ENCODE assay signal across 8 mouse cellular contexts in the genomic region with DNA sequence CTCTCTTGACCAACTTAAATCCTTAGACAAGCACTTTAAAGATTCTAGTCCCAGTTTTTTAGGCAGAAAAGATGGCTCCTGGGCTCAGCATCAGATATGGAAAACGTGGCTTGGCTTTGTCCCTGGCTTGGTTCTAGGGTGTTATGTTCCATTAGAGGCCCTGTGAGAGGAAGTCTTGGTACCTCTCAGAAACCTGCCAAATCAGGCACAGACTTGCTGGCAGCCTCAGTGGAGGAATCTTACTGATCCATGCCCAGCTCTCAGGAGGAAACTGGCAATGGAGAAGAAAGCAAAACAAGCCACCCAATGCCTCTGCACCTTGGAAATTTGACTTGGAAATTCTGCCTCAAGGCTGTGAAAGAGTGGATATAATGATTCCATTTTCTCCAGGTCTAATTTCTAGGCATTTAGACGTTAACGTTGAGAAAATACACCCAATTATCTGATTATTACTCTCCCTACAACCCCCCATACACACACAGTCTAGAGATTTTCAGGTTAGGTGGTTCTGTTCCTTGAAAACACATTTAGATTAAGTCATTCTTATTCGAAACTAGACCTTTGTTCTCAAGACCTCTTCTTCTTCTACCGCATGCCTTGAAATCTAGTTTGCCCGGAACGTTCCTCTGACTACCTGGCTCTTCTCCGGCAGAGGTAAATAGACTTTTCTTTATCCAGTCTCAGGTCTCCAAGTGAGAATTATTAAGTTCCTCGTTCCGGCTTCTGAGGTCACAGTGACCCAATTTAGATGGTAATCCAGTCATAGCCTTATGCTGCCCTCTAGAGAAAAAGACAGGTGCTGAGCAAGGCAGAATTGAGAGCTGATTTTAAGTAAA. TPM values are rescaled to one million over a fixed set of nuclear protein-coding genes. Genes with fewer than 3 reads are reported as not detected.
A peak's percentile ranks its signal among the peaks of the same experiment; 100 is the strongest.
DNase-seq lines count a peak whose midpoint lies in the region; ATAC-seq and TF ChIP-seq lines count a peak whose summit lies in the region.

No protein-coding gene starts in this region.

- no peak overlapping the region for H3K4me2 ChIP-seq in forebrain, embryonic 12.5 days
- no peak overlapping the region for H3K4me2 ChIP-seq in stomach, embryonic 15.5 days

- no peaks in the 10 kb centered on the region for H3K9me3 ChIP-seq in forebrain, embryonic 12.5 days
- no peaks in the 10 kb centered on the region for H3K9me3 ChIP-seq in stomach, embryonic 15.5 days

- H3K27ac ChIP-seq in left cerebral cortex, adult 2 months: peak overlapping the region; percentile 9
- peak overlapping the region; percentile 32 for H3K27ac ChIP-seq in forebrain, embryonic 12.5 days
- peak overlapping the region; percentile 6; the same call in 1 of the 2 replicates for H3K27ac ChIP-seq in stomach, embryonic 15.5 days

- peaks cover 11% of the 10 kb centered on the region for H3K4me1 ChIP-seq in forebrain, embryonic 12.5 days
- no peaks in the 10 kb centered on the region for H3K4me1 ChIP-seq in stomach, embryonic 15.5 days

- peaks cover 13% of the 10 kb centered on the region for H3K36me3 ChIP-seq in forebrain, embryonic 12.5 days (replicated peaks)
- H3K36me3 ChIP-seq in stomach, embryonic 15.5 days: no peaks in the 10 kb centered on the region

- H3K9ac ChIP-seq in forebrain, embryonic 12.5 days: no peak overlapping the region
- H3K9ac ChIP-seq in stomach, embryonic 15.5 days: no peak overlapping the region

- TF ChIP-seq POLR2A in brain, embryonic 14.5 days (IDR thresholded peaks at IDR 0.05; ENCODE audit: borderline replicate concordance, extremely low read depth, insufficient read depth, insufficient read length, poor library complexity, severe bottlenecking): no peak

- TF ChIP-seq CTCF in left cerebral cortex, adult 2 months (IDR thresholded peaks at IDR 0.05): peak; percentile 80
- TF ChIP-seq CTCF in brain, embryonic 14.5 days (IDR thresholded peaks at IDR 0.05; ENCODE audit: borderline replicate concordance, extremely low read depth, insufficient read depth, insufficient read length): peak; percentile 56; the same call in 1 of the 2 replicates

- no peak overlapping the region for H3K4me3 ChIP-seq in left cerebral cortex, adult 2 months
- no peak overlapping the region for H3K4me3 ChIP-seq in forebrain, embryonic 12.5 days (replicated peaks)
- no peak overlapping the region for H3K4me3 ChIP-seq in stomach, embryonic 15.5 days (replicated peaks)

- H3K27me3 ChIP-seq in forebrain, embryonic 12.5 days: no peaks in the 10 kb centered on the region
- H3K27me3 ChIP-seq in stomach, embryonic 15.5 days (replicated peaks): no peaks in the 10 kb centered on the region

- ATAC-seq in forebrain, embryonic 12.5 days (ENCODE audit: low FRiP score): peak; percentile 69; the same call in 1 of the 2 replicates
- peak; percentile 65 for ATAC-seq in inflammation-experienced regulatory T-cells, adult 6 months
- ATAC-seq in stomach, embryonic 15.5 days (ENCODE audit: insufficient read depth, low FRiP score, low read depth): peak; percentile 56; the same call in 1 of the 2 replicates

- no peak for DNase-seq in left cerebral cortex, adult 2 months (ENCODE audit: extremely low spot score in 1 of 2, low spot score in 2 of 2)
- DNase-seq in left cerebral cortex, adult 8-10 months (ENCODE audit: low spot score in 2 of 2): no peak
- DNase-seq in brain, embryonic 14.5 days (ENCODE audit: low read depth): peak; percentile 89
- DNase-seq in lung, postnatal 14 days: peak; percentile 37
- DNase-seq in urinary bladder, postnatal 25 days (ENCODE audit: low spot score): no peak

- WGBS in forebrain, embryonic 12.5 days: 28% methylated on average over 10 of the region's 10 CpGs
- 35% methylated on average over 10 of the region's 10 CpGs for WGBS in stomach, embryonic 15.5 days

- intact Hi-C loops in left cerebral cortex, adult 2 months (cut with DNase I): loop anchor here (10.0 kb wide), 1 partner anchor 232 kb away; no protein-coding TSS in a partner anchor

RNA-seq across cellular contexts. Expression of a gene that starts 7.6 kb away (rescaled TPM):
- 1 to 10 TPM; 4.8 to 5.0 TPM for total RNA-seq in left cerebral cortex, adult 2 months (2021)
- 1 to 10 TPM; 3.7 to 6.0 (median 5.4) TPM for total RNA-seq in left cerebral cortex, adult 8-10 months (2022)
- 6.2 and 6.3 TPM in 2 replicates for polyA plus RNA-seq in brain, embryonic 14.5 days (2012; rRNA removed)
- 9.9 and 10.4 TPM in 2 replicates for polyA plus RNA-seq in forebrain, embryonic 12.5 days (2016; fragmentation: Nextera tagmentation; extraction: Ambion mirVana)
- polyA plus RNA-seq in inflammation-experienced regulatory T-cells, adult 6 months (2017; shearing (Covaris generic)): 1 to 10 TPM; 5.5 to 8.2 (median 7.4) TPM
- polyA plus RNA-seq in stomach, embryonic 15.5 days (2015; fragmentation: Nextera tagmentation; extraction: Ambion mirVana): 7.7 and 8.6 TPM in 2 replicates

RNA-seq across cellular contexts. Expression of a gene that starts 29.6 kb away (rescaled TPM):
- 10 to 100 TPM; 24.4 to 25.7 TPM for total RNA-seq in left cerebral cortex, adult 2 months (2021)
- total RNA-seq in left cerebral cortex, adult 8-10 months (2022): 10 to 100 TPM; 21.0 to 26.3 (median 23.4) TPM
- 16.2 and 18.6 TPM in 2 replicates for polyA plus RNA-seq in brain, embryonic 14.5 days (2012; rRNA removed)
- polyA plus RNA-seq in forebrain, embryonic 12.5 days (2016; fragmentation: Nextera tagmentation; extraction: Ambion mirVana): 33.1 and 36.8 TPM in 2 replicates
- 10 to 100 TPM; 25.0 to 48.9 (median 38.8) TPM for polyA plus RNA-seq in inflammation-experienced regulatory T-cells, adult 6 months (2017; shearing (Covaris generic))
- polyA plus RNA-seq in stomach, embryonic 15.5 days (2015; fragmentation: Nextera tagmentation; extraction: Ambion mirVana): 29.0 and 30.8 TPM in 2 replicates

RNA-seq across cellular contexts. Expression of a gene that starts 49.0 kb away (rescaled TPM):
- 1 to 10 TPM; 1.0 to 1.1 TPM for total RNA-seq in left cerebral cortex, adult 2 months (2021)
- 1 to 10 TPM in 1 of 4 experiments, under 1 TPM in 3; 0.67 to 1.0 (median 0.91) TPM for total RNA-seq in left cerebral cortex, adult 8-10 months (2022)
- 0.42 and 0.44 TPM in 2 replicates for polyA plus RNA-seq in brain, embryonic 14.5 days (2012; rRNA removed)
- 0.47 and 0.49 TPM in 2 replicates for polyA plus RNA-seq in forebrain, embryonic 12.5 days (2016; fragmentation: Nextera tagmentation; extraction: Ambion mirVana)
- 10 to 100 TPM; 48.8 to 73.3 (median 51.9) TPM for polyA plus RNA-seq in inflammation-experienced regulatory T-cells, adult 6 months (2017; shearing (Covaris generic))
- 1.3 and 1.7 TPM in 2 replicates for polyA plus RNA-seq in stomach, embryonic 15.5 days (2015; fragmentation: Nextera tagmentation; extraction: Ambion mirVana)

Comparison
In these comparisons a context has a peak if more than half of its experiments do, and no peak if none do; other contexts are left out.
1. DNase-seq: peak in brain, embryonic 14.5 days (single experiment) and lung, postnatal 14 days (single experiment); none in left cerebral cortex, adult 2 months (0 of 2), left cerebral cortex, adult 8-10 months (0 of 2) and urinary bladder, postnatal 25 days (single experiment).
2. RNA of a gene that starts 49.0 kb away (polyA plus RNA-seq): 48.8 to 73.3 TPM in inflammation-experienced regulatory T-cells, adult 6 months; 1.3 to 1.7 TPM in stomach, embryonic 15.5 days, 0.47 to 0.49 TPM in forebrain, embryonic 12.5 days and 0.42 to 0.44 TPM in brain, embryonic 14.5 days; every median in the first group is over 10 times any median in the second.
3. Peak in every context shown above with its lines, with median percentiles within 50 percentile points of each other: H3K27ac ChIP-seq and ATAC-seq.